Mouse (Mus musculus) gastrocnemius, postnatal 25 days (tissue): Measurements from ENCODE around the gene Vsig10l. TPM values are rescaled to one million over a fixed set of nuclear protein-coding genes. Genes with fewer than 3 reads are reported as not detected.

Source experiments
- DNase-seq: peaks from one replicate; pipeline ENCODE4 v3.0.0; 2022
- total RNA-seq, 2 experiments: library from RNA; stranded (reverse); gene quantifications; 1 replicate in 1 of 2; 2 replicates in 1 of 2; pipeline ENCODE4 v1.2.3; 2021

The Vsig10l gene
- total RNA-seq, 2 experiments from 2014 or later: 0.79 to 1.2 TPM

- no peak for DNase-seq
Observed at GRCm38 (mm10) chr7:43454371-43454770, 8.6 kb upstream of the Vsig10l start.

DNA sequence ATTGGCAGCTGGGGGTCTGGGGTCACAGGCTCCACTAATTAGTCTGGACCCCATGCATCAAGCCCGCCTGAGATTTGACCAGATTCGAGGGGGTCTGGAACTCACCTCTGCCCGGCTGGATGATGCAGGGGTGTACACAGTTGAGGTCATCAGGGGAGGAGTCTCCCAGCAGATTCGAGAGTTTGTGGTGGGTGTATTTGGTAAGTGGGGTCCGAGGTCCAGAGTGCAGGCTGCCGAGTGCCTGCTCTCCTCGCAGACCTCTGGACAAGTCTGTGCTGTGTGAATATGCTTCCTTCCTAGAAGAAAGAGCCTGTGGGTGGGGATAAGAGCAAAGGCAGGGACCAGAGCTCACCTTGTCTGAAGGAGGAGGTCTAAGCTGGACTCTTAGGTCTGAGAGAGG is 1.0 kb downstream of the Vsig10l start:
- no peak for DNase-seq

GRCm38 (mm10) chr7:43464864-43465343 is 2.0 kb downstream of the Vsig10l start:
- no peak for DNase-seq

GRCm38 (mm10) chr7:43465344-43466098 is 2.6 kb downstream of the Vsig10l start:
- peak; percentile 80 for DNase-seq

GRCm38 (mm10) chr7:43466099-43466694 is 3.2 kb downstream of the Vsig10l start:
- DNase-seq: peak; percentile 70

- DNase-seq: no peak
Observed at GRCm38 (mm10) chr7:43470373-43470772, 7.4 kb downstream of the Vsig10l start.

- DNase-seq: no peak
Observed at GRCm38 (mm10) chr7:43475706-43476105, 12.8 kb downstream of the Vsig10l start.

- no peak for DNase-seq
Observed at GRCm38 (mm10) chr7:43476376-43476775, 13.4 kb downstream of the Vsig10l start.

DNA sequence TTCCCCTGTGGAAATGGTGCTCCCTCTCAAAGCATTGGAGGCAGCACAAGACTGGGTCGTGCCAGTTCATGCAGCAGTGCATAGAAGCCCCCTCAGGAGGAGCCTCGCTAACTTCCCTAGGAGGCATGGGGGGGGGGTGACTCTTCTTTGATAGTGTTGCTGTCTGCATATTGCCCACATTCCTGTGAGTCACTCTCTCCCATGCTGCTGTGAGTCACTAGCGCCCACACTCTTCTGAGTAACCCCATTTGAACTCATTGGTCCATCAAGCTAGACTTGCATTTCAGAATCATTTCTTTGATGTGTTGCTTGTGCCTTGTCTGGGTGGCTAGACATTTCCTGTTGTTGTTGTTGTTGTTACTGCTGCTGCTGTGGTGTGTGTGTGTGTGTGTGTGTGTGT is 18.2 kb downstream of the Vsig10l start:
- no peak for DNase-seq

GRCm38 (mm10) chr7:43482090-43482716 is 19.3 kb downstream of the Vsig10l start:
- DNase-seq: no peak

- DNase-seq: no peak
Observed at GRCm38 (mm10) chr7:43483236-43483635, 20.3 kb downstream of the Vsig10l start.

DNA sequence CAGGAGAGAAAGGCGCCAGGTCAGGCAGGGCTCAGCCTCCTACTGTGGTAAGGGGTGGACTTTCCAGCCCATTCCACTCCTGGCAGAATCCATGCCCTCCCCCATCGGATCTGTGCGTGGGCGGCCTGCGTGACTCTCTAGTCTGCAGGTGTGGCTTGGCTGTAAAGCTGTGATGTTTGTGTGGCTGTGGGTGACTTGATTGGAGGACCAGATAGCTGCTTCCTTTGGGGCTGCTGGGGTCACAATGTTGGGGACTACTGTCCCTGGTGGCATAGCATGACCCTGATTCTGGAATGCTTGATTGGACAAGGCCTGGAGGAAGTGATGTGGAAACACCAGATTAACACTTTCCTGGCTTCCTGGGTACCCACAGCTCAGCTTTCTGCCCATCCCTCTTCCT is 25.7 kb downstream of the Vsig10l start:
- DNase-seq: no peak

- DNase-seq: no peak
Observed at GRCm38 (mm10) chr7:43489631-43490125, 26.7 kb downstream of the Vsig10l start, which contains the start of gene Iglon5. Gene Iglon5 (minus strand): TSS chr7:43490075.

DNA sequence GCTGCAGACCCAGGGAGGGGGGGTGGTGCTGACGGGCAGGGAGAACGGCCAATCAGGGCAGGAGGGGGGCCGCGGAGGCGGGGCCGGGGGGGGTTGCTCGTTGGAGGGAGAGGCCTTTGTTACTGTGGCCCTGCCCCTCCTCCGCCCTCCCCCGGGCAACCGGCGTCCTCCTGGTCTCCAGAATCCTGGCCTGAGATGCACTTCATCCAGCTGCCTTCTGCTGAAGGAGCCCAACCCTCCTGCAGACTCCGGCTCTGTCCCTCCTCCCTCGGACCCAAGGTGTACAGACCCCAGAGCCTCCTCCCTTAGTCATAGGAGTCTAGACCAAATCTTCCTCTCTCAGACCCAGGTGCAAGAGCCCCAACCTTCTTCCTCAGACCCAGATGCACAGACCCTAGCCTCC is 27.2 kb downstream of the Vsig10l start:
- peak; percentile 27 for DNase-seq

DNA sequence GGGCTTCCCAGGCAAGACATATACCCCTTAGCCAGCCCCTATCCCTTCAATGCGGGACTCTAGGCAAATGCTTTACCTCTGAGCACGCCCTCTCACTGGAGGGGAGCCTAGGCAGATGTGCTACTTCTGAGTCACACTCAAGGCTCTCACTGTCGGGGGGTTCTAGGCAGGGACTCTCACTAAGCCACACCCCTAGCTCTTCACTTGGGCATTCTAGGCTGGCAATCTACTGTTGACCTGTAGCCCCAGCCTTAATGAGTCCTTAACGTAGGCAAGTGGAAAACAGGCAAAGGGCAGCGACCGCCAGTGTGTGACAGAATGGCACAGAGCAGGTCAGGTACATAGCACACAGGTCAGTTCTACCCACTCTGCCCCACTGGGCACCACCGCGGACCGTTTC is 27.9 kb downstream of the Vsig10l start:
- no peak for DNase-seq

DNA sequence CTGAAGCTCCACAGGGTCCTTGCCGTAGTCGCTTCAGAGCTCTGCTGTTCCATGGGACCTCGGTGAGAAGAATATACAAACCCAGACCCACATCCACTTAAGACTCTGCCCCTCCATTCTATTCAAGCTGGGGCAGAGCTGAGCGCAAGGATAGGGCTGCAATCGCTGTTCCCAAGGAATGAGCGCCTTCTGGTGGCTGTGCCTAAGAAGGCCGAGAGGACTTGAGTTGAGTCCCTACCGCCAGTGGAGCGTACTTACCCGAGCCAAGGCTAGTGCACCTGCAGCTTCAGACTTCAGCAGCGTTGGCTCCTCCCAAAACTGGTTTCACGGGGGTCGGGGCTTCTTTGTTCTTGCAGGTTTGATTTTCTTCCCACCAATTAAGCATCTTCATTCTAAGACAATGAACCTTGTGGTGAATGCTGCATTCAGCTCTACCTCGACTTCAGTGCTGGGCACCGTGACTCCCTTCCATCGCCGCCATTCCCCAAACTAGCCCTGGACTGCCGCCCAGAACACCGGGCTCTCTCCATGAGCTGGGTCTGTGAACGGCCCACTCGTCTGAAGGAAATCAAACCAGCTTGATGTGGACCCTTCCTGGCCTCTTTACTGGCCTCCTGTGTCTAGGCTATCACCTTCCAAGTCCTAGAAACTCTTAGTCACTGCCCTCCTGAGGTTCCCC is 32.5 kb downstream of the Vsig10l start:
- no peak for DNase-seq

DNA sequence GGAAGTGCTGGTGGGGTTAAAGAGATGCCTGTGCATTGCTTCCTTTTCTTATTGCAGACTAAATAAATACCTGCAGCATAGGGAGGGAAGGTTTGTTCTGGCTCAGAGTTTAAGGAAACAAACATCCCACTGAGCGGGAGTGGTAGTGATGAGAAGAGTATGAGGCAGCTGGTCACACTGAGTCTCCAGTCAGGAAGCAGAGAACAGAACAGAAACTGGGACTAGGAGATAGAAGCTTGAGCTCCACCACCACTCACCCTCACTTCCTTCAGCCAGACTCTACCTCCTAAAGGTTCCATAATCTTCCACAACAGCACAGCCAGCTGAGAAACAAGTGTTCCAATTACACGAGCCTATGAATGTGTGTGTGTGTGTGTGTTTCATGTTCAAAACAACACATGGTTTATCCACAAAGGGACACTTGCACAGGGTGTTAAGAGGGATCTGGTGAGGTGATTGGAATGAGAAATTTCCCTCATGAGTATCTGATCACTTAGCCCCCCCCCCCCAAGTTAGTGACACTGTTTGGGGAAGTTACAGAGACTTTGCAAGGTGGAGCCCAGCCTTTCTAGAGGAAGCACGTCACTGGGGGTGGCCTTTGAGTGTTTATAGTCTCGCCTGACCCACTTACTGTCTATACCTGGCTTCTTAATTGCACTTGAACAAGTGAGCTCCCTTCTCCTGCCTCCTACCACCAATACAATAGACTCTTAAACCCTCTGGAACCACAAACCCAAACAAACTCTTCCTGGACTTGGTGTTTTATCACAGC is 48.9 kb downstream of the Vsig10l start:
- no peak for DNase-seq

GRCm38 (mm10) chr7:43512519-43512918 is 49.6 kb downstream of the Vsig10l start:
- no peak for DNase-seq

- no peak for DNase-seq
Observed at GRCm38 (mm10) chr7:43515076-43515475, 52.1 kb downstream of the Vsig10l start.

DNA sequence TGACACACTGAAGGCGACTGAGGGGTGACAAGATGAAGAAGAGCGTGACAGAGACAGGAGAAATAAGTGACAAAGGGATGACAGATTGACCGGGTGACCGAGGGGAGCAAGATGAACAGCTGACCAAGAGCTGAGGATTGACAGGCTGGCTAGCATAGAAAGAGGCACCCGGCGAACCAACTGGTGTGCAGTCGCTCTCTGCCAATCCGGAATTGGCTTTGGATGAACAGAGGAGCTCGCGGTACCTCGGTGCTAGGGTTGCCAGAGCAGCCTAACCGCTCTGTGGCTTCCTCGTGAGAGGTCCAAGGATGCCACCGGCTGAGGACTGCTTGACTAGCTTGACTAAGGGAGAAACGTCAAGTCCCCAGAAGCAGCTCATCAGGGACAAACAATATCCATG is 55.4 kb downstream of the Vsig10l start:
- DNase-seq: no peak
